Mouse (Mus musculus): Measurements from ENCODE around the gene Gpr61.

The Gpr61 gene

DNA sequence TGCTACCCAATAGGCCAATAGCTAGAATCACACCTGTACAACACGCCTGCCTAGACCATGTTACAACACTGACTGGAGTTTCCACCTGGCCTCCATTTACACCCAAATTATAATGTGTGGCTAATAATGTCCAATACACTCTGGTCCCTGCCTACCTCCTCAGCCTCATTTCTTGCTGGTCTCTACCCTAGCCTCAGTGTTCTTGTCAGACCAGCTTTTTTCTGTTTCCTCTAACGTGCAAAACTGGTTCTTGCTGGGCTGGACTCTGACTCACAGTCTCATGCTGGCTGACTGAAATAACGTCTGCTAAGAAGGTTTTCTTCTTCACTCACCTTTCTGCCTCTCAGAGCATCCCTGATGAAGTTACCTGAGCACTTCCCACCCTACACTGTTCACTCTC lies 28.4 kb downstream of the Gpr61 start:
- no peak for DNase-seq

DNA sequence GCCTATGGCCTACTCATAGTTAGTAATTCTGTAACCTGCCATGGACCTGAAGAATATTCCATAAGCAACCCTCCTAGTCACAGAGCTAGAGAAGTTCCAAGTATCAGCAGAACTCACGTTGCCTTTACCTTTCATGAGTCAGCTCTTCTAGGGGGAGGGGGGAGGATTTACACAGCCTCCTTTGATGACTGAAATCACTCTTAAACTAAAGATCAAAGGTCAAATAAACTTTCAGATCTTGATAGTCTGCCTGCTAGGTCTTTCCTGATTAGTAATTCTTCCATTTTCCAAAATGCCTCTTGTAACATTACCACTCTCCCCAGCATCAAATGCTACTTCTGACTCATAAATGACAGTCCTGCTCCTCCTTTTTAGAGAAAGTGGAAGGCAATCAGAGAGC lies 30.6 kb downstream of the Gpr61 start:
- no peak for DNase-seq

DNA sequence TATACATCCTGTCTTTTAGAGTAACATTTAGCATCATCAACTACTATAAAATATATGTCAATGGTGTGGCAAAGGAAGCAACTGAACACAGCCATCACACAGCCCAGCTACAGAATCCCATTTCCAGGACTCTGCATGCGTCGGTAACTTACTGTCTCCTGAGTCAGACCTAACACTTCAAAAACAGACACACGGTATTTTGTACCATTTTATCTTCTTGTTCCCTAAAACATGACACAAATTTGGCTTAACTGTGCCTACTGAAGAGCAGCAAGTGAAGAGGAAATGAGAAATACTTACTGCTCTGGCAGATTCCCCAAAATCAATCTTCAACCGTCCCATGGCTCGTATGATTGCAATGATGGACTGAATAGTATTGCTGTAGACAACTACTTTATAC lies 31.4 kb downstream of the Gpr61 start:
- no peak for DNase-seq

DNA sequence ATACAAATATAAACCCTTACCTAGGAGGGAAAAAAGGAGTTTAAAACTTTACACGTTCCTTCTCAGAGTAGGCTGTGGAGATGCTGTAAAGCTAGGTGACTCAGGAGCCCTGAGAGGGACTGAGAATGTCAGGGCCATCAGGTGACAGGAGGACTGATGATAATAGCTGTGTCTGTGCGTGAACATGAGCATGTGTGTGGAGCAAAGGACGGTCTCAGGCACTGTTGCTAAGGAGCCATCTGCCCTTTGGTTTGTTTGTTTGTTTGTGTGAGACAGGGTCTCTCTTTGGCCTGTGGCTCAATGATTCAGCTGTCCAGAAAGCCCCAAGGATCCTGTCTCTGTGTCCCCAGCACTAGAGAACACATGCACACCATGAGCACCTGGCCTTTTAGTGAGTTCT lies 33.6 kb downstream of the Gpr61 start:
- DNase-seq = no peak

- no peak for DNase-seq
Observed at GRCm38 (mm10) chr3:108117465-108117864, 37.2 kb downstream of the Gpr61 start.

GRCm38 (mm10) chr3:108113591-108114289 lies 40.9 kb downstream of the Gpr61 start:
- no peak for DNase-seq

DNA sequence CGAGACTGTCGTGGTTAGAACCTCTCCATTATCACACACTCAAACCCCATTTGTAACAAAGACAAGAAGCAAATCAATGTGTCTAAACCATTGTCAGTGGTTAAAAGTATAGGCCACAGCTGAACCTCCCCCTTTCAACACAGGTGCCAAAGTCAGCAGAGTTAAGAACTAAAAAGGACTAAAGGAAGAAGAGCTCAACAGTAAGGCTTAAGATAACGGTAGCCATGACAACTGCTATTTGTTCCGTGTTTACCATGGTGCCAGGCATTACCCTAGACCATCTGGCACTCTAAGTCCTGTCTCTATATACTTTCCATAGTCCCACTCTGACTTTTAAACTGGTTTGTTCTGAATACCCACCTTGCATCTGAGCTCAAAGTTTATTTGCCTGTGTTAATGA lies 42.0 kb downstream of the Gpr61 start:
- DNase-seq = no peak

DNA sequence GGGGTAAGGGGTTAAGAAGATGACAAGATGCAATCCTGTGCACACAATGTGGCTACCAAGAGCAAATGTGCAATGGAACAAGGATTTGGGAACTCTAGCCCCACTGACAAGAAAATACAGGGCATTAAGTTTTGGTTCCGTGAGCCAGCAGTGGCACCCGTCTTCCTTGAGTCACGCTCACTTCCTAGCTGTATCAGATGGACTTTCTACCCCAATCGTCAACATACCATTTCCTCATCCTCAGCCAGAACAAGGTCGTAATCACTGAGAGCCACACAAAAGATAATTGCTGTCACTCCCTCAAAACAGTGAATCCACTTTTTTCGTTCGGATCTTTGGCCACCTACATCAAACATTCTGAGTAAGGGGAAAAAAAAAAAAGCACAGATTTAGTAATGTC lies 42.4 kb downstream of the Gpr61 start:
- no peak for DNase-seq

DNA sequence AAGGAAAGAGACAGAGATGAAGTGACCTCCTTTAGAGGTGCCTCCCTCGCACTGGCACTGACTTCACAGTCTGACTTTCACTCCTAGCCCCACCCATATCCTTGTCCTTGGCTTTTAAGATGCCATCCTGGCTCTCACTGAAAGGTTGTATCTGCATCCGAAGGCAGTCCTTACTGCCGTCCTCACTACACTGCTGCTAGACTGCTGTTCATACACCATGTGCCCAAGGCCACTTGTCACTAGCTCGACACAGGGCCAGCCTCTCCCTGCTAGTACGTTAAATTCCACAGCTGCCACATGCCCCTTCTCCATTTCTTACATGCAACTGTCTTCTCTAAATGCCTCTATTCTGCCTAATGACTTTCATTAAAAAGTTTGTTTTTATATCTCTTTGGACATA lies 43.4 kb downstream of the Gpr61 start:
- DNase-seq = no peak

DNA sequence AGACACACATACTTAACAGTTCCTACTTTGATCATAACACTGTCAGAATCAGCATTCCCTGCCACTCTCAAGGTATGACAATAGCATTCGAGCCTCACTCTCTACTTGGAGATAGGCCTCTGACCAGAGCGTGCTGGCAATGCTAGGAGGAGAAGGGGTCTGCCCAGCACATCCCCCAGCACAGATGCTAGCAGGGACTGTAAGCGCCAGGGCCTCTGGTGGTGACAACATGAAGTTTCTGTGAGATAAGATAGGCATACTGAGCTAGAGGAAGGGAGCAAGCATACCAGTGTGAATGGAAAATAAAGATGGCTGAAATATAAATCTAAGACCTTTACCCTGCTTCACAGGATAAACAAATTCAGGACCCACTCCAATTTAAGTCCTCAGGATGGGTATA lies 49.4 kb downstream of the Gpr61 start:
- DNase-seq = no peak

DNA sequence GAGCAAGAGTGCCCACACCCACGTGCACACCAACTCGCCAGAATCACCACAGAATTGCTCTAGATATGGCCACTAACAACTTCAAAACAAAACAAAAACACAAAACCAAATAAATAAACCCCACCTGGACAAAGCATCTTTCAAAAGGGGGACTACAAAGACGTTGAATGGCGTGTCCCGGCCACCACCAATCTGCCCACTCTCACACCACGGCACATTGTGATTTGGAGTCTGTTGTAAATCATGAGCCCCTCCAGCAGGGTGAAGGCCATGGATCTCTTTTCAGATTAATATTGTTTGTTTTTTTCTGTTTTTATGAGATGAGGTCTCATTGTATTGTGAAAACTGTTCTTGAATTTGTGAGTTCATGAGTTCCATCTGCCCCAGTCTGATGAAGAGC lies 52.6 kb downstream of the Gpr61 start:
- no peak for DNase-seq

- DNase-seq = no peak
Observed at GRCm38 (mm10) chr3:108101594-108101993, 53.1 kb downstream of the Gpr61 start.
